Mouse (Mus musculus) liver, adult 2 months (tissue): ENCODE data around the gene Ppil1. TPM values are rescaled to one million over a fixed set of nuclear protein-coding genes. Genes with fewer than 3 reads are reported as not detected.

Experiments used
- DNase-seq: peaks from one replicate; pipeline ENCODE4 v3.0.0-alpha.2; 2011; ENCODE audit warnings: low read depth, low spot score; ENCODE audit errors: extremely low read depth
- H3K27ac ChIP-seq: fragments of 200-500 bp; replicated peaks from 2 replicates; pipeline ENCODE4 v1.5.1; 2012; ENCODE audit warnings: low read depth, mild to moderate bottlenecking, control low read depth, inconsistent platforms, low read length; ENCODE audit not compliant: insufficient read depth
- H3K27me3 ChIP-seq: fragments of 200-500 bp; 2 replicates; pipeline ENCODE4 v1.6.1; 2012; ENCODE audit warnings: mild to moderate bottlenecking, moderate library complexity, low read length, inconsistent platforms; ENCODE audit not compliant: control insufficient read depth, insufficient read depth
- H3K36me3 ChIP-seq: fragments of 200-500 bp; 2 replicates; pipeline ENCODE4 v1.6.1; 2012; ENCODE audit warnings: low read length, inconsistent platforms; ENCODE audit not compliant: control insufficient read depth, insufficient read depth
- H3K4me1 ChIP-seq: fragments of 200-500 bp; 2 replicates; pipeline ENCODE4 v1.6.1; 2011; ENCODE audit warnings: low read length; ENCODE audit not compliant: control insufficient read depth, insufficient read depth
- H3K4me3 ChIP-seq: fragments of 200-500 bp; 2 replicates; pipeline ENCODE4 v1.5.1; 2011; ENCODE audit warnings: low read depth, mild to moderate bottlenecking, control low read depth, low read length, moderate library complexity; ENCODE audit not compliant: insufficient read depth
- H3K79me2 ChIP-seq: fragments of 200-500 bp; 2 replicates; pipeline ENCODE4 v1.6.1; 2012; ENCODE audit warnings: inconsistent platforms, mild to moderate bottlenecking, low read length, moderate library complexity; ENCODE audit not compliant: control insufficient read depth, insufficient read depth
- H3K9ac ChIP-seq: fragments of 200-500 bp; 2 replicates; pipeline ENCODE4 v1.6.1; 2012; ENCODE audit warnings: low read depth, mild to moderate bottlenecking, control low read depth, inconsistent platforms, low read length
- CTCF ChIP-seq: fragments of 200-500 bp; IDR thresholded peaks from 2 replicates; pipeline ENCODE4 v1.5.1; 2011; ENCODE audit warnings: low read depth, low read length, control low read depth
- POLR2A ChIP-seq: fragments of 200-500 bp; IDR thresholded peaks from 2 replicates; pipeline ENCODE4 v1.6.1; 2011; ENCODE audit warnings: low read length, control low read depth; ENCODE audit not compliant: insufficient read depth; ENCODE audit errors: extremely low read depth
- WGBS: fragments of 180-500 bp; shearing (Covaris S2); methylation state at CpG from one replicate; pipeline ENCODE4 v1.1.7; 2018; 5-methylcytosine and 5-hydroxymethylcytosine counted together
- polyA plus RNA-seq: library from polyadenylated mRNA; depleted of rRNA; stranded (reverse); fragments of >200 nt; gene quantifications from 2 replicates; pipeline ENCODE4 v1.2.3, GENCODE M21; 2012
- total RNA-seq: library from RNA; depleted of rRNA; stranded (reverse); fragments of >200 nt; gene quantifications from 2 replicates; pipeline ENCODE4 v1.2.3, GENCODE M21; 2014

Ppil1 gene
- total and polyA plus RNA-seq, 2 experiments: 10.4 to 14.7 TPM

GRCm38 (mm10) chr17:29305058-29305806 lies 41.2 kb upstream of the Ppil1 start:
- H3K27me3 ChIP-seq: no peaks in the 10 kb centered on the region
- no peak overlapping the region for H3K9ac ChIP-seq
- WGBS: 40% methylated on average over 15 of the region's 15 CpGs
- H3K4me3 ChIP-seq: no peak overlapping the region
- no peak overlapping the region for H3K27ac ChIP-seq
- no peaks in the 10 kb centered on the region for H3K79me2 ChIP-seq
- TF ChIP-seq POLR2A: no peak
- TF ChIP-seq CTCF: no peak
- peaks cover 10% of the 10 kb centered on the region; the same call in 1 of the 2 replicates for H3K36me3 ChIP-seq
- DNase-seq: no peak
- no peaks in the 10 kb centered on the region for H3K4me1 ChIP-seq

GRCm38 (mm10) chr17:29304376-29305057 lies 40.5 kb upstream of the Ppil1 start:
- DNase-seq: no peak
- Histone ChIP-seq H3K36me3 (peaks cover 16% of the 10 kb centered on the region; the same call in 1 of the 2 replicates), H3K9ac (no peak overlapping the region)

GRCm38 (mm10) chr17:29303856-29304255 lies 39.9 kb upstream of the Ppil1 start:
- Histone ChIP-seq H3K4me3 (no peak overlapping the region), H3K4me1 (no peaks in the 10 kb centered on the region), H3K79me2 (no peaks in the 10 kb centered on the region), H3K27me3 (no peaks in the 10 kb centered on the region), H3K9ac (no peak overlapping the region), H3K27ac (no peak overlapping the region), H3K36me3 (peaks cover 20% of the 10 kb centered on the region; the same call in 1 of the 2 replicates)
- 79% methylated on average over 3 of the region's 3 CpGs for WGBS
- DNase-seq: no peak
- TF ChIP-seq POLR2A: no peak

More at GRCm38 (mm10) chr17:29304376-29305057, 40.5 kb upstream of the Ppil1 start:
- no peak overlapping the region for H3K4me3 ChIP-seq
- 67% methylated on average over 13 of the region's 13 CpGs for WGBS
- H3K4me1 ChIP-seq: no peaks in the 10 kb centered on the region
- H3K27me3 ChIP-seq: no peaks in the 10 kb centered on the region
- H3K27ac ChIP-seq: no peak overlapping the region
- no peak for TF ChIP-seq CTCF
- no peak for TF ChIP-seq POLR2A
- H3K79me2 ChIP-seq: no peaks in the 10 kb centered on the region

- no peak for DNase-seq
- Histone ChIP-seq H3K27ac (no peak overlapping the region), H3K4me3 (no peak overlapping the region), H3K4me1 (no peaks in the 10 kb centered on the region), H3K36me3 (peaks cover 22% of the 10 kb centered on the region; the same call in 1 of the 2 replicates), H3K9ac (no peak overlapping the region), H3K27me3 (no peaks in the 10 kb centered on the region), H3K79me2 (no peaks in the 10 kb centered on the region)
- no peak for TF ChIP-seq CTCF
- no peak for TF ChIP-seq POLR2A
- WGBS: 76% methylated on average over 3 of the region's 3 CpGs
Measured at GRCm38 (mm10) chr17:29303087-29303486, 39.1 kb upstream of the Ppil1 start.

- Histone ChIP-seq H3K27me3 (no peaks in the 10 kb centered on the region), H3K79me2 (no peaks in the 10 kb centered on the region), H3K9ac (no peak overlapping the region), H3K27ac (no peak overlapping the region), H3K4me3 (no peak overlapping the region), H3K36me3 (peaks cover 22% of the 10 kb centered on the region; the same call in 1 of the 2 replicates), H3K4me1 (no peaks in the 10 kb centered on the region)
- DNase-seq: no peak
- 92% methylated on average over 5 of the region's 5 CpGs for WGBS
- TF ChIP-seq POLR2A (no peak), CTCF (no peak)
Measured at GRCm38 (mm10) chr17:29302149-29302548, 38.2 kb upstream of the Ppil1 start.
